In genomic region chr10:28694981-28695380, GRCm38 (mm10) we compare ENCODE assay signal across 34 mouse cellular contexts. TPM values are rescaled to one million over a fixed set of nuclear protein-coding genes. Genes with fewer than 3 reads are reported as not detected.
DNase-seq lines count a peak whose midpoint lies in the region; ATAC-seq lines count a peak whose summit lies in the region.
"Had no signal": no experiment of that assay in that cellular context is flagged by ENCODE, and none has a peak within 500 bp of the region (broad histone marks: within the 10 kb centered on the region; RNA-seq: fewer than 3 reads in every experiment).

No protein-coding gene starts in this region.

- no peak overlapping the region for H3K9ac ChIP-seq in intestine, embryonic 16.5 days (ENCODE audit: low read depth, low read length)
- H3K9ac ChIP-seq: forebrain, embryonic 12.5 days; forebrain, postnatal 0 days; heart, embryonic 13.5 days; hindbrain, embryonic 15.5 days; kidney, embryonic 15.5 days; limb, embryonic 13.5 days; liver, embryonic 13.5 days; midbrain, embryonic 15.5 days; neural tube, embryonic 12.5 days had no signal

- DNase-seq in thymus, postnatal 0 days (ENCODE audit: low spot score), result peak; percentile 56
- no peak for DNase-seq in thymus, postnatal 4 days
- peak; percentile 44 for DNase-seq in CD4-positive, CD25-positive, alpha-beta regulatory T cell, adult 2 months (ENCODE audit: low read depth, low spot score)
- DNase-seq in T-cell, adult 2 months (ENCODE audit: low spot score), result peak; percentile 45
- peak; percentile 44 for DNase-seq in naive thymus-derived CD4-positive, alpha-beta T cell, adult 2 months (ENCODE audit: low read depth)
- DNase-seq in cerebellum, adult 11 months, result no peak
- DNase-seq in urinary bladder, adult 18-20 months (ENCODE audit: low spot score in 2 of 2), result no peak
- DNase-seq: adrenal gland, postnatal 25 days; cerebellum, adult 18-20 months; cerebellum, postnatal 14 days; forebrain, postnatal 0 days; gastrocnemius, postnatal 10 days; heart, postnatal 10 days; kidney, postnatal 25 days; liver, embryonic 13.5 days; lung, adult 18-20 months; right cerebral cortex, postnatal 4 days had no signal

- H3K4me3 ChIP-seq in intestine, embryonic 16.5 days (ENCODE audit: low read length), result no peak overlapping the region
- H3K4me3 ChIP-seq: erythroblast, embryonic 14.5 days; forebrain, embryonic 12.5 days; heart, embryonic 13.5 days; hindbrain, embryonic 10.5 days; hindbrain, embryonic 15.5 days; kidney, embryonic 15.5 days; limb, embryonic 13.5 days; liver, embryonic 13.5 days; midbrain, embryonic 15.5 days; neural tube, embryonic 12.5 days had no signal

- H3K4me1 ChIP-seq in intestine, embryonic 16.5 days (ENCODE audit: control insufficient read depth, insufficient read depth, low read length), result no peaks in the 10 kb centered on the region
- H3K4me1 ChIP-seq: forebrain, embryonic 12.5 days; heart, embryonic 13.5 days; hindbrain, embryonic 10.5 days; hindbrain, embryonic 15.5 days; kidney, embryonic 15.5 days; limb, embryonic 13.5 days; liver, embryonic 13.5 days; midbrain, embryonic 15.5 days; neural tube, embryonic 12.5 days had no signal

- no peak overlapping the region for H3K4me2 ChIP-seq in intestine, embryonic 16.5 days (ENCODE audit: low read depth, low read length)
- H3K4me2 ChIP-seq: forebrain, embryonic 12.5 days; heart, embryonic 13.5 days; hindbrain, embryonic 15.5 days; kidney, embryonic 15.5 days; limb, embryonic 13.5 days; liver, embryonic 13.5 days; midbrain, embryonic 15.5 days; neural tube, embryonic 12.5 days had no signal

- H3K36me3 ChIP-seq in intestine, embryonic 16.5 days (ENCODE audit: control insufficient read depth, insufficient read depth, low read length), result no peaks in the 10 kb centered on the region
- H3K36me3 ChIP-seq: forebrain, embryonic 12.5 days; heart, embryonic 13.5 days; hindbrain, embryonic 10.5 days; hindbrain, embryonic 15.5 days; kidney, embryonic 15.5 days; limb, embryonic 13.5 days; liver, embryonic 13.5 days; midbrain, embryonic 15.5 days; neural tube, embryonic 12.5 days had no signal

- no peaks in the 10 kb centered on the region for H3K27me3 ChIP-seq in intestine, embryonic 16.5 days (replicated peaks; ENCODE audit: control insufficient read depth, insufficient read depth, low read length)
- H3K27me3 ChIP-seq: forebrain, embryonic 12.5 days; heart, embryonic 13.5 days; hindbrain, embryonic 15.5 days; kidney, embryonic 15.5 days; limb, embryonic 13.5 days; liver, embryonic 13.5 days; midbrain, embryonic 15.5 days; neural tube, embryonic 12.5 days had no signal

- ATAC-seq in intestine, embryonic 16.5 days, result no peak
- ATAC-seq: forebrain, postnatal 0 days; intestine, postnatal 0 days; lung, postnatal 0 days; midbrain, embryonic 15.5 days; Patski had no signal

- no peaks in the 10 kb centered on the region for H3K9me3 ChIP-seq in intestine, embryonic 16.5 days (ENCODE audit: control insufficient read depth, low read length)
- H3K9me3 ChIP-seq: forebrain, embryonic 12.5 days; heart, embryonic 13.5 days; hindbrain, embryonic 10.5 days; hindbrain, embryonic 15.5 days; kidney, embryonic 15.5 days; limb, embryonic 13.5 days; liver, embryonic 13.5 days; midbrain, embryonic 15.5 days; neural tube, embryonic 12.5 days had no signal

- WGBS in intestine, embryonic 16.5 days, result 75% methylated on average over 6 of the region's 6 CpGs

- H3K27ac ChIP-seq in intestine, embryonic 16.5 days (ENCODE audit: low read length), result no peak overlapping the region
- H3K27ac ChIP-seq: forebrain, embryonic 12.5 days; heart, embryonic 13.5 days; hindbrain, embryonic 10.5 days; hindbrain, embryonic 15.5 days; kidney, embryonic 15.5 days; limb, embryonic 13.5 days; liver, embryonic 13.5 days; macrophage; midbrain, embryonic 15.5 days; neural tube, embryonic 12.5 days had no signal

RNA-seq across cellular contexts. Expression of gene Themis, which starts 26.8 kb away (rescaled TPM):
- 109 and 120 TPM in 2 replicates for polyA plus RNA-seq in thymus, postnatal 0 days (2015; fragmentation: Nextera tagmentation; extraction: Ambion mirVana)
- polyA plus RNA-seq in intestine, embryonic 16.5 days (2015; fragmentation: Nextera tagmentation; extraction: Ambion mirVana), result 0.09 and 0.13 TPM in 2 replicates
- polyA plus RNA-seq: cortical plate, adult 2 months; embryonic facial prominence, embryonic 14.5 days; erythroblast, embryonic 14.5 days; forebrain, embryonic 12.5 days; forebrain, postnatal 0 days; gonadal fat pad, adult 2 months; hindbrain, embryonic 10.5 days; kidney, embryonic 15.5 days; limb, embryonic 13.5 days; macrophage; neural tube, embryonic 12.5 days; Patski had no signal

Comparison
In these comparisons a context has a peak if more than half of its experiments do, and no peak if none do; other contexts are left out.
1. DNase-seq: peak in thymus, postnatal 0 days (single experiment), CD4-positive, CD25-positive, alpha-beta regulatory T cell, adult 2 months (single experiment), T-cell, adult 2 months (single experiment) and naive thymus-derived CD4-positive, alpha-beta T cell, adult 2 months (single experiment); none in thymus, postnatal 4 days (single experiment), cerebellum, adult 11 months (single experiment) and urinary bladder, adult 18-20 months (0 of 2).
2. RNA of gene Themis, which starts 26.8 kb away (polyA plus RNA-seq): 109 to 120 TPM in thymus, postnatal 0 days; 0.09 to 0.13 TPM in intestine, embryonic 16.5 days; every median in the first group is over 10 times any median in the second.